Mouse (Mus musculus): ENCODE data around the gene Gm10100. TPM values are rescaled to one million over a fixed set of nuclear protein-coding genes. Genes with fewer than 3 reads are reported as not detected.
"Not testable (repeated sequence)": the region's sequence is repeated elsewhere in the genome, so short reads cannot be mapped to it uniquely, and the experiment has no call there.

The Gm10100 gene
- total RNA-seq (2021) = not detected

DNA sequence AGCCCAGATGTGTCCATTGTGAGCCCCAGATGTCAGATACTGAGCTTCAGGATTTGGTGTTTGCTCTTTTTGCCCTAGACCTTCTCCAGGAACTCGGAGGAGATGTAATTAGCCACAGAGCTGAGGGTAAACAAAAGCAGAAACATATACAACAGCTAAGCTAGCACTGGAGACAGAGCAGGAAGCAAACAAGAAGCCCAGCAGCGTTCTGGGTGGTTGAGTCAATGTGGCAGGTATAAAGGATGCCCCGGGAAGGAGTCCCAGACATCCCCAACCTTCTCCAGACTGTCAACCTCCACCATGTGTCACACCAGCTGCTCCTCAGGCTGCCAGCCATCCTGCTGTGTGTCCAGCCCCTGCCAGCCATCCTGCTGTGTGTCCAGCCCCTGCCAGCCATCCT, at the start of gene Gm10100:
TSS of gene Gm10100 (plus strand) at position 301 of the 400 bp plus-strand sequence.
- DNase-seq = no peak
- intact Hi-C loops (cut with DNase I) = no loop called here

- DNase-seq = no peak
- intact Hi-C loops (cut with DNase I) = no loop called here
Measured at GRCm38 (mm10) chr10:77677562-77677961, 48.7 kb upstream of the Gm10100 start.

DNA sequence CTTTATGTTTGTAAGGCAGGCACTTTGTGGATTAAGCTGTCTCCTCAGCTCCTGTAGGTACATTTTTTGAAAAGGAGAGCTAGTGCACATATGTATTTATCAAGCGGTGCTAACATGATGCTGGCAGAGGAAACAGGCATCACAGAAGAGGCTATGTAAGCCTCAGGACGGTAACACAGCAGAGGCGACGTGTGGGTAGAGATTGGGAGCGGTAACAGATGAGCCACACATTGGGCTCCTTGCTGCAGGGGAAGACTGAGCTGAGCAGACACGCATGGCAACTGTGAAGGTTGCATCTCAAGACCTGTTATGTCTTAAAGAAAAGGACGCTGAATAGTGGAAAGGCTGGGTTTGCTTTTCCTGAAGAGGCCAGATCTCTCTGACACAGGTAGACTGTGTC, 43.3 kb upstream of the Gm10100 start:
- intact Hi-C loops (cut with DNase I) = no loop called here
- DNase-seq = no peak

DNA sequence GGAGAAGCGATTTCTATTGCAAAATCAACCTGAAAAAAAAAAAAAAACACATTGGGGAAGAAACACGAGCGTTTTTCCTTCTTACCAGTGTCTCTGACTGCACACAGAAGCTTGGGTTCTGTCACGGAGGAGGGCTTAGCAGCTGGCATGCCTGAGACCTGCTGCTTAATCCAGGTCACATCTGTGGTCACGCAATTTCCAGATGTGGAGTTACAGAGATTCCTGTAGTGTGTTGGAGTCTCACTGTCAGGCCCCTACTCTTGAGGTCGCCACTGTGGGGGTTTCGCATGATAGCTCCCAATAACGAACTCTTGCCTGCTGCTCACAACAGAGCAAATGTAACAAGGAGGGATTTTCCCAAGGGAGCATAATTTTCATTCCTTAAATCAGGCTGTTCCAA, 42.1 kb upstream of the Gm10100 start:
- DNase-seq = no peak
- intact Hi-C loops (cut with DNase I) = no loop called here

GRCm38 (mm10) chr10:77685895-77686664, 40.2 kb upstream of the Gm10100 start, which contains the start of gene Tspear:
Gene Tspear, plus strand, starts transcription at chr10:77686569.
- no peak for DNase-seq
- intact Hi-C loops (cut with DNase I) = no loop called here

- intact Hi-C loops (cut with DNase I) = no loop called here
Measured at GRCm38 (mm10) chr10:77687021-77687420, 39.3 kb upstream of the Gm10100 start.

GRCm38 (mm10) chr10:77690356-77690807, 35.9 kb upstream of the Gm10100 start, which contains the start of gene Gm19402:
Gene Gm19402, minus strand, starts transcription at chr10:77690757.
- intact Hi-C loops (cut with DNase I); DNase-seq: not testable (repeated sequence)

More at GRCm38 (mm10) chr10:77687021-77687420, 39.3 kb upstream of the Gm10100 start:
- DNase-seq = no peak

- intact Hi-C loops (cut with DNase I) = no loop called here
- DNase-seq = no peak
Measured at GRCm38 (mm10) chr10:77697133-77697532, 29.2 kb upstream of the Gm10100 start, which contains the start of gene Gm9508. Gene Gm9508, minus strand, starts transcription at chr10:77697233.

GRCm38 (mm10) chr10:77706326-77706725, 20.0 kb upstream of the Gm10100 start, which contains the start of gene Gm10272:
Gene Gm10272, plus strand, starts transcription at chr10:77706626.
- intact Hi-C loops (cut with DNase I) = no loop called here
- DNase-seq = no peak

GRCm38 (mm10) chr10:77709831-77710230, 16.5 kb upstream of the Gm10100 start:
- no peak for DNase-seq
- intact Hi-C loops (cut with DNase I) = no loop called here

GRCm38 (mm10) chr10:77711157-77711556, 15.1 kb upstream of the Gm10100 start, which contains the start of gene Gm10024:
Gene Gm10024, plus strand, starts transcription at chr10:77711457.
- DNase-seq; intact Hi-C loops (cut with DNase I): not testable (repeated sequence)

GRCm38 (mm10) chr10:77713734-77714133, 12.6 kb upstream of the Gm10100 start:
- intact Hi-C loops (cut with DNase I) = no loop called here
- no peak for DNase-seq

GRCm38 (mm10) chr10:77715507-77715906, 10.8 kb upstream of the Gm10100 start, which contains the start of gene Gm10142:
Gene Gm10142, plus strand, starts transcription at chr10:77715807.
- no peak for DNase-seq
- intact Hi-C loops (cut with DNase I) = no loop called here

GRCm38 (mm10) chr10:77720299-77720698, 6.0 kb upstream of the Gm10100 start, which contains the start of gene Krtap12-1:
Gene Krtap12-1, plus strand, starts transcription at chr10:77720599.
- intact Hi-C loops (cut with DNase I); DNase-seq: not testable (repeated sequence)

DNA sequence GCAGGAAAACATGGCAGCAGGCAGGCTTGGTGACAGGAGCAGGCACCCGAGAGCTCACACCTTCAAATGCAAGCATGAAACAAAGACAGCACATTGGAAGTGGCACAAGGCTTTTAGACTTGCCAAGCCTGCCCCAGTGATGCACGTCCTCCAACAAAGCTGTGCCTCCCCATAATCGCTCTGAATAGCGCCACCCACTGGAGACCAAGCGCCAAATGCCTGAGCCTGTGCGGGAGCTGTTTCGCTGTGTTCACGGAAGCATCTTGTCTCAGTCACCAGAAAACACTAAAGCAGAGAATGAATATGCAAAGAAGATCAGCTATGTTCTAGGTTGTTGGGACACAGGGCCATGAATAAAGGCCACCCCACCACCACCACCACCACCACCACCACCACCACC, 1.4 kb upstream of the Gm10100 start:
- DNase-seq = no peak
- intact Hi-C loops (cut with DNase I) = no loop called here

DNA sequence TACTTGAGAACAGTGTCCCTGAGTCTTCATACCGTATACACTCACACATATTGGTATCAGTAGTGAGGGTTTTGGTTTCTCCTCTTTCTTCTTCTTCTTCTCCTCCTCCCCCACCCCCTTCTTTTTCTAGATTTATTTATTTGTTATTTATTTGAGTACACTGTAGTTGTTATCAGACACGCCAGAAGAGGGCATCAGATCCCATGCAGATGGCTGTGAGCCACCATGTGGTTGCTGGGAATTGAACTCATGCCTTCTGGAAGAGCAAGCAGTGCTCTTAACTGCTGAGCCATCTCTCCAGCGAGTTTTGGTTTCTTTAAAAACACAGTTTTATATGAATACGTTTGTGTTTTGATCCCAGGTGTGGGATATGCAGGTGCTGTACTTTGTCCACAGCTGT, 2.0 kb downstream of the Gm10100 start:
- DNase-seq = no peak
- intact Hi-C loops (cut with DNase I) = no loop called here

- intact Hi-C loops (cut with DNase I) = no loop called here
- DNase-seq = no peak
Measured at GRCm38 (mm10) chr10:77729241-77729640, 3.0 kb downstream of the Gm10100 start.

DNA sequence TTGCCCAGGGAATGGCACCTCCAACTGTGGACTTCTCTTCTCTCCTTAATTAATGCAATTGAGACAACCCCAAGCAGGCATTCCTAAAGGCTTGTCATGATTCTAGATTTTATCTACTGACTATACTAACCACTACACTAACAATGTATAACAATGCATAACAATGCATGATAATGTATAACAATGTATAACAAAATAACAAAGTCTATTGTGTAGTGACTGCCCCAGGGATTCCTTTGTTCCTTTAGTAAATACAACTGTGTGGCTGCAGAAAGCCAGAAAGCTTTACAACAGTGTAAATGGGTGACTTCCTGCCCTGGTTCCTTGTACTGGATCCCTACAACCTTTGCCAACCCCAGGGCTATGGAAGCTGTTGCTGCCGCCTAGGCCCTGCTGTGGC, 9.6 kb downstream of the Gm10100 start:
- intact Hi-C loops (cut with DNase I) = no loop called here
- DNase-seq = no peak

GRCm38 (mm10) chr10:77738929-77739328, 12.6 kb downstream of the Gm10100 start:
- intact Hi-C loops (cut with DNase I) = no loop called here
- DNase-seq = no peak

- intact Hi-C loops (cut with DNase I) = not testable (repeated sequence)
Measured at GRCm38 (mm10) chr10:77741924-77742688, 15.8 kb downstream of the Gm10100 start, which contains the start of gene Gm18596. Gene Gm18596, minus strand, starts transcription at chr10:77742638.

GRCm38 (mm10) chr10:77750686-77751085, 24.4 kb downstream of the Gm10100 start:
- intact Hi-C loops (cut with DNase I) = not testable (repeated sequence)
- peak; percentile 38 for DNase-seq

More at GRCm38 (mm10) chr10:77741924-77742688, 15.8 kb downstream of the Gm10100 start, which contains the start of gene Gm18596:
- DNase-seq = peak; percentile 62
